Mouse (Mus musculus) spleen, postnatal 36 days (tissue): ENCODE data around the gene Dmbt1.
"Not testable (repeated sequence)": the region's sequence is repeated elsewhere in the genome, so short reads cannot be mapped to it uniquely, and the experiment has no call there.

Experiments
- DNase-seq, 2 experiments: peaks; one replicate each; pipeline ENCODE4 v3.0.0; 2022; ENCODE audit warnings: low spot score in 2 of 2, mixed read lengths in 1 of 2

Gene Dmbt1

GRCm38 (mm10) chr7:131054808-131055370, 23.0 kb downstream of the Dmbt1 start:
- no peak for DNase-seq

DNA sequence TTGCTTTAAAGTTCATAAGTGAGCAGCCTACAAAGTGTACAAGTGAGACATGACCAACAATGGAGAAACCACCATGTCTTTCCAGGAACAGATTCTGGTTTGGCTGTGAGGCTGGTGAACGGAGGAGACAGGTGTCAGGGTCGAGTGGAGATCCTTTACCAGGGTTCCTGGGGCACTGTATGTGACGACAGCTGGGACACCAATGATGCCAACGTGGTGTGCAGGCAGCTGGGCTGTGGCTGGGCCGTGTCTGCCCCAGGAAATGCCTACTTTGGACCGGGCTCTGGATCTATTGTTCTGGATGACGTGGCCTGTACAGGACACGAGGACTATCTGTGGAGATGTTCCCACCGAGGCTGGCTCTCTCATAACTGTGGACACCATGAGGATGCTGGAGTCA, 26.1 kb downstream of the Dmbt1 start:
- not testable (repeated sequence) for DNase-seq

GRCm38 (mm10) chr7:131059808-131060207, 28.0 kb downstream of the Dmbt1 start:
- not testable (repeated sequence) for DNase-seq

DNA sequence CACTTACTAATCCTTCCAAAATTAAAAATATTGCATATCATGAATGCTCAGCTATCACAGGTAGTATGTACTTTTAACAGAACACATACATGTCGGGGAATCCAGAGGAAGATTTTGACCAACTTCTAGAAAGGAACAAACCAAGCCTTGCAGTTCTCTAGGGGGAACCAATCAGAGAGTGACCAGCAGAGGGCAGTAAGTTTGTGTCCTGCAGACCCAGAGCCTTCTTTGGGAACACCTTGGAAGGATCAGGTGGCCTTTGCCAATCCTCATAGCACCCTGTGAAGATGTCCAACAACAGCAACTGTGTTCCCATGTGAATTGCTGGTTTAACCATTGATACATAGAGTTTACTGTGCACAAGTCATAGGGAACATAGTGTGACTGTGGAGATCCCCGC, 30.7 kb downstream of the Dmbt1 start:
- DNase-seq: no peak

GRCm38 (mm10) chr7:131068191-131068590, 36.3 kb downstream of the Dmbt1 start:
- peak in 1 of 2 experiments; percentile 26 for DNase-seq

DNA sequence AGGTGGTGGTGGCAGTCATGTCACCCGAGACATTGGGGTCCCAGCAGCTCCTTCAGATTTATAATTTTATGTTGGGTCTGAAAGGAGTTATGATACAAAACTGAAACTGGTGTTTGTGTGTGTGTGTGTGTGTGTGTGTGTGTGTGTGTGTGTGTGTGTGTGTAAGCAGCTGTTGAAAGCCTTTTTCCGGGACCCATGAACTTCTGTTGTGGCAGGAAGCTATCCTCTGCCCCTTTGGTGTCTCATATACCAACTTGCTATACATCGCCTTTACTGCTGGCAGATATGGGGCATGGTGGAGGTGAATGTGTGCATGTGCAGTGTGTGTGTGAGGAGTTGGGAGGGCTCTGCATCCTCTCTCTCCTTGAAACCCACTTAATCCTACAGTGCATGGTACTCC, 41.6 kb downstream of the Dmbt1 start:
- peak; percentile 13 to 16 for DNase-seq

DNA sequence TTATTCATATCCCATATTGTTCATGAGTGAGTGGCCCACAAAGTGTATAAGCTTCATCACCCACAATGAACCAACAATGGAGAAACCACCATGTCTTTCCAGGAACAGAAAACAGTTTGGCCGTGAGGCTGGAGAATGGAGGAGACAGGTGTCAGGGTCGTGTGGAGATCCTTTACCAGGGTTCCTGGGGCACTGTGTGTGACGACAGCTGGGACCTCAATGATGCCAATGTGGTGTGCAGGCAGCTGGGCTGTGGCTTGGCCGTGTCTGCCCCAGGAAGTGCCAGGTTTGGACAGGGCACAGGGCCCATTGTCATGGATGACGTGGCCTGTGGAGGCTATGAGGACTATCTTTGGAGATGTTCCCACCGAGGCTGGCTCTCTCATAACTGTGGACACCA, 42.2 kb downstream of the Dmbt1 start:
- not testable (repeated sequence) for DNase-seq

DNA sequence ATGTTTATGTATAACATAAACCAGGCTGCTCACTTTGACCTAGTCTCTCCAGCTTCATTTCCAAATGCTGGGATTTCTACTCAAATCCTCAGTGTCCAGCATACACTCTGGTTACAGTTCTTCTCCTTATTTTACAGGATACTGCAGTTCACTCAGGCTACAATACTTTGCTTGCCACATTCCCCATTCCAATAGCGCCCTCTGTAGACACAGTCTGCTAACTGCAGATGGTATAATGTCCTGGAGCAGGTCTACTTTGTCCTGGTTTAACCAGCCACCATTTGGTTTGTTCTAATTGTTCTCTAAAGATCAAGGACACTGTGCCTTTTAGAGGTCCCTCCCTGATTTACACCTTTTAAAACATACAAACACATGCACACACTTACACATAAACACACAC, 44.1 kb downstream of the Dmbt1 start:
- peak; percentile 9 to 31 for DNase-seq

- DNase-seq: not testable (repeated sequence)
Measured at GRCm38 (mm10) chr7:131082403-131082802, 50.5 kb downstream of the Dmbt1 start.

GRCm38 (mm10) chr7:131112486-131112885, 80.6 kb downstream of the Dmbt1 start:
- DNase-seq: no peak

DNA sequence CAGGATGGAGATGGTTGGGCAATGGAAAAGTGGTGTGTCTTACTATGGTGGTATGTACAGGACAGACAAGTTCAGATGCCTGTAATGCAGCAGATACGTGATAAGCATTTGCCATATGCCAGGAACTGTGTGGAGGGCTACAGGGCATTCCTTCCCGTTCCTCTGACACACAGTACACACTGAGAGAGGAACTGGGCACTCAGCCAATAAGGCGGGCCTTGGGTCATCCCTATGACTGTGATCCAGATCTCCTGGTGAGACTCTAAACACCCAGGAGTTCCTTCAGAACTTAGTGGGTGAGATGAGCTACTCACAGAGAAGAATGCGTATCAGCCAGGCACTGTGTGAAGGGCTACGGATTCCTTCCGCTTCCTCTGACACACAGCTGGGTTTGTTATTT, 81.8 kb downstream of the Dmbt1 start:
- no peak for DNase-seq

DNA sequence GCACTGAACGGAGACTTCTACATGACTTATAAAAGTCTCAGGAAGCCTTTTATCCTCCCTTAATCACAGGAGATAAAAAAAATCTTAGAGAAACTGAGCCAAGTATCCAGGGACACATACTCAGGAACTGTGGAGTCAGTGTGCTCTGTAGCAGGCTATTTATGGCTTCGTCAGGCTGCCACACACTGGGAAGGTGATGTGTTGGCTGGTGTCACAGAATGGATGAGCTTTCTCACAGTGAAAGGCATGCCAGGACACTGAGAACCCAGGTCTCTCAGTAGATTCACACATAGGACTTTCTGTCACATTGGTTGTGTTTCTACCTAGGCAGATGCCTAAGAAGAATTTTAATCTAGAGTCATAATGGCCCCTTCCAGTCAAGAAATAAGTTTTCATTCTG, 82.6 kb downstream of the Dmbt1 start:
- DNase-seq: no peak

DNA sequence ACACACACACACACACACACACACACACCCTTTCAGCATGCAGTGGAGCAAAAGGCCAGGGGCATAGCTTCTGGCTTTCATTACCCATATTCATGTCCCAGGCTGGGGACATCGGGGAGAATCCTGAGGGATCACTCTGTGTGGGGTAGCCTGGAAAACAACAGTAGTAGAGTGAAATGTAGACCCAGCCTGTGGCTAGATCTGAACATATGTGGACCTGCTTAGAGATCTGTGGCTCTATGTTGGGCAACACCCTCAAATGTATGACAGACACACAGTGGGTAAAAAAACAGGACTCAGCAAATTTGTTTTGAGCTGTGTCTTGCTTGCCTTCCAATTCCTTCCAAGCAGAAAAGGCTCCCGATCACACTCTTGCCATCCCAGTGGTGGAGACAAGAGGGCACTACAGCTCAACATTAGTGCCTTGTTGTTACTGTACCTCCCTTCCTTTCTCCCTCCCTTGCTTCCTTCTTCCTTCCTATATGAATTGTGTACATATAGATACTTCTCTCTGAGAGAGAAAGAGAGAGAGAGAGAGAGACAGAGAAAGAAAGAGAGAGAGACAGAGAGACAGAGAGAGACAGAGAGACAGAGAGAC, 90.5 kb downstream of the Dmbt1 start:
- DNase-seq: no peak

- DNase-seq: no peak
Measured at GRCm38 (mm10) chr7:131130021-131130420, 98.2 kb downstream of the Dmbt1 start.

- DNase-seq: no peak
Measured at GRCm38 (mm10) chr7:131133181-131133580, 101.3 kb downstream of the Dmbt1 start.

GRCm38 (mm10) chr7:131146214-131146613, 114.4 kb downstream of the Dmbt1 start, which contains the start of gene 4933402N03Rik:
Gene 4933402N03Rik, minus strand, starts transcription at chr7:131146314.
- DNase-seq: no peak

DNA sequence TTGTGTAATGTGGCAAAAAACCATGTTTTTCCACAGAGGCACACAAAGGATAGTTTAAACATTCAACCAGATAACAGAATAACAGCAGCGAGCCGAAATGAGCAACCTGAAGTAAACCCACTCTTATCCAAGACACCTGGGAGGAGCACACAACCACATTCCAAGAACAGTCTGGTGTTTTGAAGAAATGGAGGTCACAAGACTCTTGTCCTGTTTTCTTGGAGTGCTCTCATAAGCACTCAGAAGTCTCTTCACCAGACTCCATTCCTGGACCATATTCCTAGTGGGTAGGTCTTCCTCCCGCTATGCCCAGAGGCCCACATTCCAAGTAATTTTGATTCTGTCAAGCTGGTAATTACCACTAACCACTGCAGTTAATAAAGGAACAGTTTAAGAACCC, 118.3 kb downstream of the Dmbt1 start:
- no peak for DNase-seq

DNA sequence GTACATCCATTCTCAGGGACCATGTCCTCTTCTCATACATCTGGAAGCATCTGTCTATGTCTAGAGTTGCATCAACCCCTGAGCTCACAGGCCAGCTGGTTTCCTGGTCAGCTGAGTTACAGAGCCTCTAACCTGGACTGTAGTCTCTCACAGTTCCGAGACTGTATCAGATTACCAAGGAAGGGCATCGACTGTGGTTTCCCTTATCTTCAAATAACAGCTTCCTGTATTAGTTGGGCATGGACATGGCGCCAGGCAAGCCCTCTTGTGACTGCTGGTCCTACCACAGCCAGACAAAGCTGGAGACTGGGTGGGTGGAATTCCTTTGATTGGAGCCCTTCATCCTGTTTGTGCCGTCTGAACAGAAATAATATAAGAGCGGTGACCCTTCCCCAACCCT, 121.2 kb downstream of the Dmbt1 start:
- DNase-seq: no peak

DNA sequence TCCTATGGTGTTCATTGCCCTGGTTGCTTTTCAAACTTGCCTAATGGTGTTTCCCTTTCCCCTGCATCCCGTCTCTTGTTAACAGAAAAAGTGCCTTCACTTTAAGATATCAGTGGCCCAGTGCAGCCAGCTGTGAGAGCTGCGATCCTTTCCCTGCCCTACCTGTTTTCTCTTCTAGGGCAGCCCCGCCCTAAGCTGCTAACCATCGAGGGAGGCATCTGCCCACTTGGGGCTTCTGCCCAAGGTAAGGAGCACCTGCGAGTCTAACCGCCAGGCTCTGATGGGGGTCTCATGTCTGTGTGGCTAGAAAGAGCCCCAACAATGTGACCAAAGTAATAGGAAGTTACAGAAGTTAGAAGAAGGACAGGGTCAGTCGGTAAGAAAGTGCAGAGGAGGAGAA, 130.4 kb downstream of the Dmbt1 start:
- no peak for DNase-seq

DNA sequence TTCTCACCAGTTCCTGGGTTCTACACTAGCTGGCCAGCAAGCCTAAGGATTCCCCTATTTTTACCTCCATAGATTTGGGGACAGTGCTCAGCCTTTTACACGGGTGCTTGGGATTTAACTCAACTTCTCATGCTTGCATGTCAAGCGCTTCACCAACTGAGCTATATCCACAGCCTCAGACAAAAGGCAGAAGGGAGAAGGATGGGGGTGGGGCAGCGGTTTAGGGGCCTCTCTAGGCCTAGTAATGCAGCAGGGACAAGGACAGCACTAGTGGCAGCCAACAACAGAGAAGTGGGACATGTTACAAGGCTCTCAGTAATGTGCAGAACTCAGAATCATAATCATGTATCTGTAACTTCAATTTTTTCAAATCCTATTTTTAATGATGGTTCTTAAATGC, 135.9 kb downstream of the Dmbt1 start:
- DNase-seq: no peak

DNA sequence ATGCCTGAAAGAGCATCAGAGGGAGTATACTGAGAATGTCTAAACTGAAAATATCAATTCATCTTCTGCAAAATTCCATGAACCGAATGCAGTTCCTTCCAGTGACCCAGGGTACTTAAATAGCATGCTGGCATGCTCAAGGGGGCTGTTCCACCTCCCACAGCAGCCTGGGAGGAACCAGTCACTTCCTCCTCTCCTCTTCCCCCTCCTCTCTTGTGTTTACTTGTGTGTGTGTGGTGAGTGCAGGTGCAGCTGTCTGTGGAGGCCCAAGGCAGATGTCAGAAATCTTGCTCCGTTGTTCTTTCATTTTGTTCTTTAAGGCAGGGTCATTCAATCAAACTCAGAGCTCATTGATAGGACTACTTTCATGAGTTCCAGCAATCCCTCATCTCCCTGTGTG, 137.2 kb downstream of the Dmbt1 start:
- DNase-seq: no peak
